Mouse (Mus musculus): Measurements from ENCODE around the gene Tenm4.

Gene Tenm4

GRCm38 (mm10) chr7:96240661-96241060, 69.6 kb downstream of the Tenm4 start:
- DNase-seq (ENCODE audit: extremely low spot score, low read depth, low spot score): no peak

DNA sequence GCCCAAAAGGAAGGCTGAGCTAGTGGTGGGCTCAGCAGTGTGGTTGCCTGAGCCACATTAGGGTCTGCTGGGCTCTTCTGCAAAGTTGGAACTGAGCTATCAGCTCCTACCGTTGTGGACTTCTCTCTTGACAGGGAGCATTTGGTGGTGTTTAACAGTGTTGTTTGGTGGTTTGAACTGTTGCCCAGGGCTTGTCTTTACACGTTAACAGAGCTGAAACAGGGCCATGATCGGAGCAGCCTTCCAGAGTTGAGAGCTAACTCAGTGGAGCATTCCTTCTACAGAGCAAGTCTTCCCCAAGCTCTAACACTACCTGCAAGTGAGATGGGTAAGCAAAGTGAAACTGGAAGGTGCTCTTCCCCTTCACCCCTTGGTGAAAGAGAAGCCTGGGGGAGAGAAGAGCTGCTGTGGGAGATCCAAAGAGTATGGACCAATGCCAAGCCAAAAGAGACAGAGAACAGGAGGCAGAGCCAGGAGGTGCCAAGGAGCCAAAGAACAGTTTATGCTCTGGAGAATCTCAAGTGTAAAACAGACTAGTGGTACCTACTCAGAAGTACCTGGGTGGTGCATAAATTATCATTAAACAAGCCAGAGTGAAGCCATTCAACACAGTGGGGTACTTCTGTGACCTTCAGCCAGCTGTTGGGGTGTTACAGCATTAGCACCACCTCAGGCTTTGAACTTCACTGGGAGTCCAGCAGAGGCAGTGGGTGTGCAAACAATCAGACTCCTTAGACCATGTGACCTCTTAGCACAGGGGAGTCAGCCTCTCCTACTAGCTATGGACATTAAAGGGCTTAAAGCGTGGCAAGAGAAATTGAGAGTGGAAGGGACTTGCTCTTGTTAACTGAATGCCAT, 71.5 kb downstream of the Tenm4 start:
- DNase-seq (ENCODE audit: extremely low spot score, low read depth, low spot score): no peak

DNA sequence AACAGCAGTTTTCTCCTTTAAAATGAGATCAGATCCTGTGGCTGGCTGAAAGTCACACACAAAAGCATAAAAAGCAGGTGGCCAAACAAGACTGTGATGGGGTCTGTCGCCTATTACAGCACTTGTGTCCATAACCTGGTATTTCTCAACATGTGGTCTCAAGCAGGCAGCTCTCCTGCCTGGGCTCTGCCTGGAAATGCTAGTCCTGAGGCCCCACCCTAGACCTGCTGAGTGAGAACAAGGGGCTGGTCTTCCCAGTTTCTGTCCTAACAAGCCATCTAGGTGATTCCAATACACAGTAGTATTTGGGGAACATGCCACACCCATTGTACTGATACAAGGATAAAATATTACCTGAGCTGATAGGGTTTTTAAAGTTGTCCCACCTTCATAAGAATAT, 73.8 kb downstream of the Tenm4 start:
- no peak for DNase-seq (ENCODE audit: extremely low spot score, low read depth, low spot score)

DNA sequence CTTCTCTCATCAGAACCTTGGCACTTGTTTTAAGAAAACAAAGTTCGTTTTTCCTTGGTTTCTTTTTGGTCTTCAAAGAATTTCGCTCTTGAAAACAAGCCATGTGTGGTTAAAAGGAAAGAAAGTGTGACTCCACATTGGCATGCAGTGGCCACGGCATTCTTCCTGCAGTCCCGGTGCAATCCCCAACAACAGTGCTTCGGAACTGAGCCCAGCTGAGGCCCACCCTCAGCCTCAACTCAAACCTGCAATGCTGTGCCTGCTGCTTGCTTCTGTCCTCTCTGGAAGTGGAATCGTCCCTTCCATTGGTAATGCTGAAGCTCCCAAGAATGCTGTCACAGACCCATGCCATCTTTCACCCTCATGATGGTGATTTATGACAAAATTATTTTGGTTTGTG, 88.6 kb downstream of the Tenm4 start:
- no peak for DNase-seq (ENCODE audit: extremely low spot score, low read depth, low spot score)

- DNase-seq (ENCODE audit: extremely low spot score, low read depth, low spot score): no peak
Measured at GRCm38 (mm10) chr7:96262182-96262581, 91.1 kb downstream of the Tenm4 start.

DNA sequence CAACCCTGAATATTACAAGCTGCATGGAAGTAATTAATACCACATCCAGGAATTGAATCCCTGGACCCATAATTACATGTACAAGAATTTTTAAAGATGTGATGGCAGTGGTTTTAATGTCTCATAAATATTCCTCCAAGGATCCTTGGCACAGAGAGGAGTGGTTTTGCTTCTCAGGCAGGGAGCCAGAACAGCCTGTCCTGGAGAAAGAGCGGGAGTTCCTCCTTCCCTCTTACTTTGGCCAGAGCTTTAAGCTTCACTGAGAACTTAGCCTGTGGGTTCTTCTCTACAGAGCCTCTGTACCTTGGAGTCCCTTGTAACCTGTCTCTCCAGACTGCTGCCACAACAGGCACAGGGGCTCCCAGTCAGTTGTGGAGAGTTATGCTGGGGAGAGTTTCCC, 94.9 kb downstream of the Tenm4 start:
- no peak for DNase-seq (ENCODE audit: extremely low spot score, low read depth, low spot score)

DNA sequence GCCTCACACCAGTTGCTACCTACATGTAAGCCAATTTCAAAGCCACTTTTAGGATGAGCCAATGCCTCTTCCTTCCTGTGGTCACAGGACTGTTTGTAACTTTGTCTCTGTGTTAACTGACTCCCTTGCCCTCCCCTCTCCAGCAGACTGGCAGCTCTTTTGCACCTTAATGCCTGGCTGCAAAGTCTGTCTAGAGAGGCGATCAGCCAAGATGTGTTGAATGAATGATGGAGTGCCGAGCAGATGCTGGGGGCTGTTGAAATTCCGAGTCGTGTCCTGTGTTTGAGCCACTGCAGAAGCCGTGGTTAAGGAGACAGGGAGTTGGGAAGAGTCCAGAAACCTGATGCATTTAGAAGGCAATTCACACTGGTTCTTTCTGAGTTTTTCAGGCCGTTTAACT, 96.2 kb downstream of the Tenm4 start:
- DNase-seq (ENCODE audit: extremely low spot score, low read depth, low spot score): no peak

DNA sequence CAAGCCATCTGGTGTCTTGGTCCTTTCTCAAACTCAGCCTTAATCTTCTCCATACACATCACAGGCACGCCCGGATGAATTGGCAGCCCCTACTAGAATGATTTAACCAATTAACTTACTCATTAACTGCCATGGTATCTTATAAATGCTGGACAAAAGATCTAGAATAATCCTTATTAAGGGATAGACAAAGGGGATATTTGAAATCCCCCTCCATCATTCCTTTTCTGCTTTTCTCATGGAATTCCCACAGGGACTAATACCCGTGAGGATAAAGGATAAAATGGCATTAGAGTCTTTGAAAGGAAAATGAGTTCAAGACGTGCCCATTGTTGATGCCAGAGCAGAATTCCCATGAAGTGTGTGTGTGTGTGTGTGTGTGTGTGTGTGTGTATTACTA, 99.6 kb downstream of the Tenm4 start:
- DNase-seq (ENCODE audit: extremely low spot score, low read depth, low spot score): no peak

DNA sequence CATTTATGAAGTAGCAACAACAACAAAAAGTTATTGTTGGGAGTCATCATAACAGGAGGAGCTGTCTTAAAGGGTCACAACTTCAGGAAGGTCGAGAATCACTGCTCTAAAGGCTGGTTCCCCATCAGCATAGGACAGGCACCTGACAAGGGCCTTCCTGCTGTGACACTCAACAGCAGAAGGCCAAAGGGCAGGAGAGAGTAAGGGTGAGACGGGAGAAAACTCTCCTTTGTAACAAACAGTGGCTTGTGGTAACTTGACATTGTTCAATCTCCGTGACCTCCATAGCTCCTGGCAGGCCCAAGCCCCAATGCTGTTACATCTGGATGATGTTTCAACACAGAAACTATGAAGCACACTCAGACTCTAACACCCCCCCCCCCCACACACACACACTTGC, 101.0 kb downstream of the Tenm4 start:
- DNase-seq (ENCODE audit: extremely low spot score, low read depth, low spot score): no peak

- DNase-seq (ENCODE audit: extremely low spot score, low read depth, low spot score): no peak
Measured at GRCm38 (mm10) chr7:96274486-96274885, 103.4 kb downstream of the Tenm4 start.

GRCm38 (mm10) chr7:96277550-96277949, 106.5 kb downstream of the Tenm4 start:
- DNase-seq (ENCODE audit: extremely low spot score, low read depth, low spot score): no peak

GRCm38 (mm10) chr7:96278378-96278777, 107.3 kb downstream of the Tenm4 start:
- no peak for DNase-seq (ENCODE audit: extremely low spot score, low read depth, low spot score)

- peak; percentile 14 for DNase-seq (ENCODE audit: extremely low spot score, low read depth, low spot score)
Measured at GRCm38 (mm10) chr7:96280795-96281194, 109.7 kb downstream of the Tenm4 start.

DNA sequence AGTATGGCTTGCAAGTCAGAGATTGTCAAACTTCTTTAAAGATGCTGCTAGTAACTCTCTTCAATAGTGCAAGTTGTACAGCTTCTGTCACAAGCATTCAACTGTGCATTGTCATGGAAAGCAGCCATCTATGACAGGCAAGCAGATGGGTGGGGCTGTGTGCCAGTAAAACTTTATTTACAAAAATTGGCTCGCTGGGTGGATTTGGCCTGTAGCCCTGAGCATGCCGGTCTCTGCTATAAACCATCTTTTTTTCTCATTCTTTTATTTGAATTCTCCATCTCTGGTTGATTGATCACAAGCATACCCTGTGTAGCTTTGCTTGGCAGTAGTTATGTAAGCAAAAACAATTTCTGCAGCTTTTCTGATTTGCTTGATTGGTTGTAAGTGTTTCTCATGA, 119.5 kb downstream of the Tenm4 start:
- DNase-seq (ENCODE audit: extremely low spot score, low read depth, low spot score): no peak

GRCm38 (mm10) chr7:96295959-96296358, 124.9 kb downstream of the Tenm4 start:
- DNase-seq (ENCODE audit: extremely low spot score, low read depth, low spot score): no peak

DNA sequence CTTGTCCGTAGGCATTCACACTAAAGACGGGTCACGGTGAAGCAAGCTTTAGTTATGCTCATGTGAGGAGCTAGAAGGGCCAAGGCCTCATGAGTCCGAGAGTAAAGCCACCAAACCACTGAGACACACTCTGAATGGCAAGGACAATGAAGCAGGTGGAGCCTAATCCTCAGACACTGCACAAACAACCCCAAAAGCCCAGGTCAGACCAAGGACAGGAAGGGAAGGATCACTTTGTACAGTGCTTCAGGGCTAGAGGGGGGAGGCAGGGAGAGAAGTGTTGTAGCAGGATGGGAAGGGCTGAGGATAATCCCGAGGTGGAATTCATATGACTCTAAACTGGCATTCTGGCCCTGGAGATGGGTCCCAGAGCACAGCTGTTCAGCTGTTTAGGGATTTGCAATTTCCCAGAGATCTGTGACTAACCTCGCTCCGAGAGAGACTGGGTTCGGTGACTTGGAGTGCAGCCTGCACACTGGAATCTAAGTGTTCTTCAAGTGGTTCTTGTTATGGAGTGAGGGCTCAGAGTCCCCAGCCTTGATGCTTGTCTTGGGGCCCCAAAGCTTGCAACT, 129.9 kb downstream of the Tenm4 start:
- DNase-seq (ENCODE audit: extremely low spot score, low read depth, low spot score): no peak

- no peak for DNase-seq (ENCODE audit: extremely low spot score, low read depth, low spot score)
Measured at GRCm38 (mm10) chr7:96301813-96302212, 130.8 kb downstream of the Tenm4 start.

- DNase-seq (ENCODE audit: extremely low spot score, low read depth, low spot score): no peak
Measured at GRCm38 (mm10) chr7:96303963-96304362, 132.9 kb downstream of the Tenm4 start.

DNA sequence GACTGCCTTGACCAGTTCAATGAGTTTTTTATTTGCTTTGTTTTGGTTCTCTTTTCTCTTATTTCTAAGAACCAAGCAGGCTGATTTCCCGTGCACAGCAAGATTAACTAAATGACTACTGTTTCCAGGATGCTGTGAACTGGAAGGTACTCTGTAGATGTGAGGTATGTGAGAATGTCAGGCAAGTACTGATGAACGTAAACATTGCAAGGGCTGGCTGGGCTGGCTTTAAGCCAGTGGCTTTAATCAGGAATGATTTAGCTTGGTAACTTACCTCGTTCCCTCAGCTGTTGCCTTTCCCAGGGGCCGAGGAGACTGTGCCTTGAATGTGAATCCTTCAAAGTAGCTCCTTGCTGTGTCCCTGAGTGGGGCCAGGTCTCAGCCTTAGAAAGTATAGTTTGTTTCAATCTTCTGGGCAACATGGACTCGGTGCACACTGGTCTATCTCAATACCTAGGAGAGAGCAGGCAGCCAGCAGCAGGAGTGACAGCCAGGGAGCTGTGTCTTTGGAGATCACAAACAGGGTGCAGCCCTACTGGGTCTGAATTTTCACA, 134.4 kb downstream of the Tenm4 start:
- no peak for DNase-seq (ENCODE audit: extremely low spot score, low read depth, low spot score)

GRCm38 (mm10) chr7:96308106-96308505, 137.1 kb downstream of the Tenm4 start:
- DNase-seq (ENCODE audit: extremely low spot score, low read depth, low spot score): no peak

GRCm38 (mm10) chr7:96329343-96329742, 158.3 kb downstream of the Tenm4 start:
- DNase-seq (ENCODE audit: extremely low spot score, low read depth, low spot score): no peak

GRCm38 (mm10) chr7:96331186-96331585, 160.1 kb downstream of the Tenm4 start:
- DNase-seq (ENCODE audit: extremely low spot score, low read depth, low spot score): no peak

Data from hindlimb bud, embryonic 11.5 days (tissue).